In the genomic region with DNA sequence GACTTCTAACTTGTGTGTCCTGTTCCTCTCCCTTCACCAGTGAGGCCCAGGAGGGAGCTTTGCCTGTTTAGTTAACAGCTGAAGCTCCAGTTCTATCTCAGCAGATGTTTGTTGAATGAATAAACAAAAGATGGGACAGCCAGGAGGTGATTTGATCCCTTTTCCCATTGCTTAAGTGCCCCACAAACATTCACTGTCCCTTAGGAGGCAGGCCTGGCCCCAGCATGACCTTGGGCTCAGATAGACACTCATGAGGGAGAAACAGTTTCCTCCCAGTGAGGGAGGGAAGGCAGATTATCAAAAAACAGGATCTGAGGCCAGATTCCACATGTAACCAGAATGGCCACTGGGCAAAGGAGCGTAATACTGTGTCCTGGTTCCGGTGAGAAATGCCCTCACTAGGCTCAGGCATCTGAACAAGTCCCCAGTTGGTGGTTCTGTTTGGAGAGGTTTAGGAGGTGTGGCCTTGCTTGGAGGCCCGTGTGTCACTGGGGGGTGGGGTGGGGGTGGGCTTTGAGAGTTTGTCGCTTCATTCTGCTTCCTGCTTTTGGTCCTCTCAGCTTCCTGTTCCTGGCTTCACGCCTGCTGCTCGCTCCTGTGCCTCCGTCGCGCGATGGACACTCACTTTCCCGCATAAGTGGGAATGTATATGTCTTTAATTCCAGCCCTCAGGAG, we compare ENCODE assay signal across 27 mouse cellular contexts. TPM values are rescaled to one million over a fixed set of nuclear protein-coding genes. Genes with fewer than 3 reads are reported as not detected.
DNase-seq lines count a peak whose midpoint lies in the region; ATAC-seq and TF ChIP-seq lines count a peak whose summit lies in the region.
"Had no signal": no experiment of that assay in that cellular context is flagged by ENCODE, and none has a peak within 500 bp of the region (broad histone marks: within the 10 kb centered on the region; RNA-seq: fewer than 3 reads in every experiment).

No protein-coding gene starts in this region.

- no peak for TF ChIP-seq CTCF in liver, adult 2 months (IDR thresholded peaks at IDR 0.05; ENCODE audit: low read depth, low read length)

- H3K9me3 ChIP-seq in liver, embryonic 12.5 days (replicated peaks) = no peaks in the 10 kb centered on the region
- H3K9me3 ChIP-seq: embryonic facial prominence, embryonic 10.5 days; heart, embryonic 13.5 days; hindbrain, embryonic 12.5 days; neural tube, embryonic 15.5 days had no signal

- H3K79me2 ChIP-seq in liver, adult 2 months (ENCODE audit: control insufficient read depth, insufficient read depth, low read length) = no peaks in the 10 kb centered on the region

- TF ChIP-seq POLR2A in liver, adult 2 months (IDR thresholded peaks at IDR 0.05; ENCODE audit: extremely low read depth, insufficient read depth, low read length) = no peak

- no peak overlapping the region for H3K9ac ChIP-seq in liver, adult 2 months (ENCODE audit: low read depth, low read length)
- H3K9ac ChIP-seq in liver, embryonic 12.5 days = no peak overlapping the region
- H3K9ac ChIP-seq: heart, embryonic 13.5 days; hindbrain, embryonic 12.5 days; liver, postnatal 0 days; neural tube, embryonic 15.5 days had no signal

- H3K27me3 ChIP-seq in liver, adult 2 months (ENCODE audit: control insufficient read depth, insufficient read depth, low read length) = no peaks in the 10 kb centered on the region
- H3K27me3 ChIP-seq in liver, embryonic 12.5 days (replicated peaks) = no peaks in the 10 kb centered on the region
- H3K27me3 ChIP-seq: heart, embryonic 13.5 days; hindbrain, embryonic 12.5 days; neural tube, embryonic 15.5 days had no signal

- peaks cover 6% of the 10 kb centered on the region; the same call in 1 of the 2 replicates for H3K4me1 ChIP-seq in liver, adult 2 months (ENCODE audit: control insufficient read depth, insufficient read depth, low read length)
- H3K4me1 ChIP-seq in liver, embryonic 12.5 days = peaks cover 10% of the 10 kb centered on the region; the same call in 1 of the 2 replicates
- H3K4me1 ChIP-seq in brown adipose tissue, adult 24 weeks (ENCODE audit: control insufficient read depth, insufficient read depth, insufficient read length, low read length) = peaks cover 5% of the 10 kb centered on the region; the same call in 1 of the 2 replicates
- H3K4me1 ChIP-seq: hindbrain, embryonic 12.5 days; neural tube, embryonic 15.5 days had no signal

- no peaks in the 10 kb centered on the region for H3K36me3 ChIP-seq in liver, adult 2 months (ENCODE audit: control insufficient read depth, insufficient read depth, low read length)
- no peaks in the 10 kb centered on the region for H3K36me3 ChIP-seq in liver, embryonic 12.5 days
- H3K36me3 ChIP-seq: embryonic facial prominence, embryonic 10.5 days; heart, embryonic 13.5 days; hindbrain, embryonic 12.5 days; neural tube, embryonic 15.5 days had no signal

- H3K4me2 ChIP-seq in liver, embryonic 12.5 days = no peak overlapping the region
- H3K4me2 ChIP-seq: heart, embryonic 13.5 days; hindbrain, embryonic 12.5 days; midbrain, embryonic 11.5 days; neural tube, embryonic 15.5 days had no signal

- H3K27ac ChIP-seq in liver, adult 2 months (replicated peaks; ENCODE audit: insufficient read depth, low read depth, low read length) = peak overlapping the region; percentile 51
- no peak overlapping the region for H3K27ac ChIP-seq in liver, embryonic 12.5 days
- H3K27ac ChIP-seq in brown adipose tissue, adult 24 weeks (replicated peaks; ENCODE audit: low read depth, low read length) = peak overlapping the region; percentile 74
- H3K27ac ChIP-seq: embryonic facial prominence, embryonic 10.5 days; heart, embryonic 13.5 days; hindbrain, embryonic 12.5 days; neural tube, embryonic 15.5 days had no signal

- 62% methylated on average over 11 of the region's 11 CpGs for WGBS in liver, adult 2 months
- 33% methylated on average over 11 of the region's 11 CpGs for WGBS in liver, embryonic 12.5 days (ENCODE audit: insufficient replicate concordance)

- DNase-seq in adrenal gland, postnatal 10 days = peak; percentile 37
- DNase-seq in adrenal gland, postnatal 25 days = no peak
- DNase-seq in liver, adult 2 months (ENCODE audit: extremely low read depth, low read depth, low spot score) = peak; percentile 55
- peak; percentile 70 for DNase-seq in skeletal muscle tissue, adult 2 months (ENCODE audit: low read depth, low spot score)
- no peak for DNase-seq in kidney, adult 8-10 months
- no peak for DNase-seq in left cerebral cortex, adult 11 months (ENCODE audit: low spot score)
- DNase-seq: adrenal gland, adult 8-10 months; cerebellum, adult 11 months; cerebellum, postnatal 10 days; heart, adult 18-20 months; heart, postnatal 14 days; kidney, postnatal 36 days; layer of hippocampus, postnatal 36 days; liver, postnatal 0 days; lung, postnatal 14 days; right cerebral cortex, adult 18-20 months; right cerebral cortex, postnatal 4 days; thymus, postnatal 36 days had no signal

- no peak for ATAC-seq in liver, embryonic 12.5 days
- ATAC-seq: CD4-positive, CD25-positive, alpha-beta regulatory T cell, adult 4 months; forebrain, embryonic 16.5 days had no signal

- no peak overlapping the region for H3K4me3 ChIP-seq in liver, adult 2 months (ENCODE audit: insufficient read depth, low read depth, low read length)
- no peak overlapping the region for H3K4me3 ChIP-seq in liver, embryonic 12.5 days
- no peak overlapping the region for H3K4me3 ChIP-seq in brown adipose tissue, adult 24 weeks (ENCODE audit: insufficient read depth, low read depth, low read length)
- H3K4me3 ChIP-seq: embryonic facial prominence, embryonic 10.5 days; heart, embryonic 13.5 days; hindbrain, embryonic 12.5 days; neural tube, embryonic 15.5 days had no signal

RNA-seq across cellular contexts. Expression of gene Plekhf1, which starts 18.2 kb away (rescaled TPM):
- 1 to 10 TPM; 4.2 to 6.1 TPM for total RNA-seq in adrenal gland, postnatal 10 days (2021)
- total RNA-seq in adrenal gland, postnatal 25 days (2021) = 1.9 and 2.2 TPM in 2 replicates
- 3.4 and 6.6 TPM in 2 replicates for total RNA-seq in liver, adult 2 months (2014; rRNA removed)
- polyA plus RNA-seq in liver, adult 2 months (2012; rRNA removed) = 2.5 and 3.2 TPM in 2 replicates
- polyA plus RNA-seq in liver, embryonic 12.5 days (2016; fragmentation: Nextera tagmentation; extraction: Ambion mirVana) = 0.45 and 0.55 TPM in 2 replicates
- 1.1 and 3.3 TPM in 2 replicates for polyA plus RNA-seq in brown adipose tissue, adult 24 weeks (2012; ENCODE audit: insufficient read depth, insufficient read length, missing spikeins)

RNA-seq across cellular contexts. Expression of gene 1600014C10Rik, which starts 26.6 kb away (rescaled TPM):
- 10 to 100 TPM; 45.5 to 58.0 TPM for total RNA-seq in adrenal gland, postnatal 10 days (2021)
- 31.1 and 39.9 TPM in 2 replicates for total RNA-seq in adrenal gland, postnatal 25 days (2021)
- total RNA-seq in liver, adult 2 months (2014; rRNA removed) = 135 and 146 TPM in 2 replicates
- polyA plus RNA-seq in liver, adult 2 months (2012; rRNA removed) = 116 and 202 TPM in 2 replicates
- polyA plus RNA-seq in liver, embryonic 12.5 days (2016; fragmentation: Nextera tagmentation; extraction: Ambion mirVana) = 7.0 and 7.5 TPM in 2 replicates
- polyA plus RNA-seq in brown adipose tissue, adult 24 weeks (2012; ENCODE audit: insufficient read depth, insufficient read length, missing spikeins) = 56.3 and 63.9 TPM in 2 replicates

Comparison
In these comparisons a context has a peak if more than half of its experiments do, and no peak if none do; other contexts are left out.
1. DNase-seq: peak in adrenal gland, postnatal 10 days (single experiment), liver, adult 2 months (single experiment) and skeletal muscle tissue, adult 2 months (single experiment); none in adrenal gland, postnatal 25 days (single experiment), kidney, adult 8-10 months (0 of 2) and left cerebral cortex, adult 11 months (single experiment).